Mouse (Mus musculus): ENCODE results near the gene Sox4. TPM values are rescaled to one million over a fixed set of nuclear protein-coding genes. Genes with fewer than 3 reads are reported as not detected.

The Sox4 gene
- 10 to 100 TPM; 10.0 to 10.6 TPM for total RNA-seq (2023)

DNA sequence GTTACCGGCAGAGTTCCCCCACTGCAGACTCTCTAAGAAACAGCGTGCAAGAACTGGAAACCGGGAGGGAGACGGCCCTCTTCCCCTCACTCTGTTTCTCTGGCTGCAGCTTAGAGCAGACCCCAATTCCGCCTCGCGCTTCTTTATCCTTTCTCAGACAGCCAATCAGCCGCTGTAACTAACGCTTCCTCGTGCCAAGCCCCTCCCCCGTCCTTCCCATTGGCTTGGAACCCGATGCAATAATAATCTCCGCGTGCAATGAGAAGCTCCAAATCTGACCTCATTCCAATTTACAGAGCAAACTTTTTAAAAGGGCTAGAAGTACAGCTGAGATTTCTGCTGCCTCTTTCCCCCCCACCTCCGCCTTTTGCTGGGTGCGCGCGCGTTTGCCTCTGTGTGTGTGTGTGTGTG lies at the start of gene Sox4:
Sox4 (minus strand) TSS at position 133 of the 411 bp plus-strand sequence.

